Mouse (Mus musculus) liver, postnatal 0 days (tissue): ENCODE data around the gene Nfatc2. TPM values are rescaled to one million over a fixed set of nuclear protein-coding genes. Genes with fewer than 3 reads are reported as not detected.

ENCODE experiments used
- ATAC-seq: fragments of 200-750 bp; cut with Nextera tagmentation; 2 replicates; pipeline ENCODE4 v1.8.0; 2017; ENCODE audit warnings: mild to moderate bottlenecking, moderate library complexity
- DNase-seq: peaks from one replicate; pipeline ENCODE4 v3.0.0-alpha.2; 2016
- H3K27ac ChIP-seq: fragments of 300-500 bp; sonication (generic); 2 replicates; pipeline ENCODE4 v1.5.1; 2014; ENCODE audit warnings: antibody characterized with exemption, moderate library complexity, mild to moderate bottlenecking, low read depth
- H3K27me3 ChIP-seq: fragments of 300-500 bp; sonication (generic); 2 replicates; pipeline ENCODE4 v1.6.1; 2014; ENCODE audit warnings: low read length, control low read depth, mixed read lengths; ENCODE audit not compliant: insufficient read depth
- H3K36me3 ChIP-seq: fragments of 300-500 bp; sonication (generic); replicated peaks from 2 replicates; pipeline ENCODE4 v1.6.1; 2014; ENCODE audit warnings: mild to moderate bottlenecking, control low read depth, low read length, moderate library complexity, mixed read lengths; ENCODE audit not compliant: insufficient read depth
- H3K4me1 ChIP-seq: fragments of 300-500 bp; sonication (generic); 2 replicates; pipeline ENCODE4 v1.6.1; 2014; ENCODE audit warnings: antibody characterized with exemption, mild to moderate bottlenecking, control low read depth; ENCODE audit not compliant: insufficient read depth
- H3K4me2 ChIP-seq: fragments of 300-500 bp; sonication (generic); 2 replicates; pipeline ENCODE4 v1.6.1; 2014; ENCODE audit warnings: low read depth, mild to moderate bottlenecking, low read length, moderate library complexity, mixed read lengths
- H3K4me3 ChIP-seq: fragments of 300-500 bp; sonication (generic); 2 replicates; pipeline ENCODE4 v1.5.1; 2014; ENCODE audit warnings: low read depth, low read length
- H3K9ac ChIP-seq: fragments of 300-500 bp; sonication (generic); replicated peaks from 2 replicates; pipeline ENCODE4 v1.6.1; 2014; ENCODE audit warnings: mild to moderate bottlenecking, moderate library complexity
- H3K9me3 ChIP-seq: fragments of 300-500 bp; sonication (generic); 2 replicates; pipeline ENCODE4 v1.6.1; 2016; ENCODE audit warnings: mild to moderate bottlenecking, control low read depth, low read length, mixed read lengths
- CTCF ChIP-seq: sonication (generic); IDR thresholded peaks from 2 replicates; pipeline ENCODE4 v1.5.1; 2016; ENCODE audit warnings: antibody characterized with exemption, low read depth
- EP300 ChIP-seq: IDR thresholded peaks from 2 replicates; pipeline ENCODE4 v1.6.1; 2016; ENCODE audit warnings: antibody characterized with exemption, low read depth, mild to moderate bottlenecking
- WGBS: fragments of 180-500 bp; shearing (Covaris S2); extraction: QIAGEN DNeasy Blood & Tissue Kit; methylation state at CpG from one replicate; pipeline ENCODE4 v1.1.7; 2014; ENCODE audit not compliant: insufficient replicate concordance; 5-methylcytosine and 5-hydroxymethylcytosine counted together
- polyA plus RNA-seq: library from polyadenylated mRNA; unstranded; fragments of >200 nt; fragmentation: Nextera tagmentation; extraction: Ambion mirVana; gene quantifications from 2 replicates; pipeline ENCODE4 v1.2.1, GENCODE M21; 2015

Nfatc2 gene
- polyA plus RNA-seq, 1 experiment from 2014 or later: 0.18 TPM

GRCm38 (mm10) chr2:168472899-168473298, 128.6 kb downstream of the Nfatc2 start:
- TF ChIP-seq CTCF (peak; percentile 86), EP300 (no peak)
- Histone ChIP-seq H3K27ac (no peak overlapping the region), H3K9me3 (no peaks in the 10 kb centered on the region), H3K4me2 (peak overlapping the region; percentile 60), H3K4me1 (no peaks in the 10 kb centered on the region; the same call in 1 of the 2 replicates), H3K4me3 (peak overlapping the region; percentile 31), H3K27me3 (0 out of 2 replicates have a peak, but pooled peaks cover 4% of the 10 kb centered on the region), H3K36me3 (no peaks in the 10 kb centered on the region), H3K9ac (no peak overlapping the region)
- ATAC-seq: peak; percentile 77
- WGBS: 6% methylated on average over 16 of the region's 16 CpGs
- DNase-seq: peak; percentile 78

- Histone ChIP-seq H3K4me2 (no peak overlapping the region), H3K27me3 (0 out of 2 replicates have a peak, but pooled peaks cover 4% of the 10 kb centered on the region), H3K36me3 (no peaks in the 10 kb centered on the region), H3K9me3 (no peaks in the 10 kb centered on the region), H3K4me3 (no peak overlapping the region), H3K27ac (no peak overlapping the region), H3K4me1 (no peaks in the 10 kb centered on the region; the same call in 1 of the 2 replicates), H3K9ac (no peak overlapping the region)
- WGBS: 6% methylated on average over 4 of the region's 4 CpGs
- DNase-seq: peak; percentile 70
- no peak for TF ChIP-seq EP300
- TF ChIP-seq CTCF: peak; percentile 78
- ATAC-seq: no peak
Measured at GRCm38 (mm10) chr2:168469032-168469431, 132.4 kb downstream of the Nfatc2 start.

- 71% methylated on average over 5 of the region's 5 CpGs for WGBS
- H3K27me3 ChIP-seq: 0 out of 2 replicates have a peak, but pooled peaks cover 3% of the 10 kb centered on the region
- H3K4me3 ChIP-seq: no peak overlapping the region
- H3K9ac ChIP-seq: no peak overlapping the region
- no peaks in the 10 kb centered on the region for H3K36me3 ChIP-seq
- TF ChIP-seq CTCF: no peak
- no peak for TF ChIP-seq EP300
- no peak overlapping the region for H3K4me2 ChIP-seq
- H3K9me3 ChIP-seq: no peaks in the 10 kb centered on the region
- H3K4me1 ChIP-seq: no peaks in the 10 kb centered on the region
- DNase-seq (no peak), ATAC-seq (no peak)
- H3K27ac ChIP-seq: no peak overlapping the region
Measured at GRCm38 (mm10) chr2:168467166-168467565, 134.3 kb downstream of the Nfatc2 start.

GRCm38 (mm10) chr2:168466066-168466465, 135.4 kb downstream of the Nfatc2 start:
- no peak overlapping the region for H3K9ac ChIP-seq
- WGBS: 53% methylated on average over 9 of the region's 9 CpGs
- ATAC-seq: no peak
- H3K27ac ChIP-seq: no peak overlapping the region
- TF ChIP-seq CTCF (no peak), EP300 (no peak)
- no peaks in the 10 kb centered on the region for H3K36me3 ChIP-seq
- no peak overlapping the region for H3K4me3 ChIP-seq
- no peak overlapping the region for H3K4me2 ChIP-seq
- DNase-seq: no peak
- H3K27me3 ChIP-seq: no peaks in the 10 kb centered on the region
- H3K4me1 ChIP-seq: no peaks in the 10 kb centered on the region
- H3K9me3 ChIP-seq: no peaks in the 10 kb centered on the region

- 74% methylated on average over 5 of the region's 5 CpGs for WGBS
- TF ChIP-seq EP300 (no peak), CTCF (no peak)
- Histone ChIP-seq H3K36me3 (no peaks in the 10 kb centered on the region), H3K9ac (no peak overlapping the region), H3K27ac (no peak overlapping the region), H3K4me1 (no peaks in the 10 kb centered on the region), H3K27me3 (no peaks in the 10 kb centered on the region), H3K9me3 (no peaks in the 10 kb centered on the region), H3K4me2 (no peak overlapping the region), H3K4me3 (no peak overlapping the region)
- no peak for DNase-seq
- ATAC-seq: no peak
Measured at GRCm38 (mm10) chr2:168465646-168466045, 135.8 kb downstream of the Nfatc2 start.

- TF ChIP-seq EP300: no peak
- no peak for TF ChIP-seq CTCF
- H3K27ac ChIP-seq: no peak overlapping the region
- WGBS: 76% methylated on average over 9 of the region's 9 CpGs
- no peak overlapping the region for H3K4me2 ChIP-seq
- H3K36me3 ChIP-seq: no peaks in the 10 kb centered on the region
- ATAC-seq (no peak), DNase-seq (no peak)
- no peaks in the 10 kb centered on the region for H3K9me3 ChIP-seq
- H3K4me3 ChIP-seq: no peak overlapping the region
- no peaks in the 10 kb centered on the region for H3K27me3 ChIP-seq
- H3K4me1 ChIP-seq: no peaks in the 10 kb centered on the region
- no peak overlapping the region for H3K9ac ChIP-seq
Measured at GRCm38 (mm10) chr2:168461865-168462264, 139.6 kb downstream of the Nfatc2 start.

GRCm38 (mm10) chr2:168459627-168460026, 141.8 kb downstream of the Nfatc2 start:
- no peak for ATAC-seq
- WGBS: 62% methylated on average over 5 of the region's 5 CpGs

More at GRCm38 (mm10) chr2:168459627-168460026, 141.8 kb downstream of the Nfatc2 start:
- Histone ChIP-seq H3K4me1 (no peaks in the 10 kb centered on the region), H3K9ac (no peak overlapping the region), H3K9me3 (no peaks in the 10 kb centered on the region), H3K4me2 (no peak overlapping the region), H3K4me3 (no peak overlapping the region), H3K27ac (no peak overlapping the region), H3K27me3 (no peaks in the 10 kb centered on the region), H3K36me3 (no peaks in the 10 kb centered on the region)
- no peak for DNase-seq
- TF ChIP-seq CTCF (peak; percentile 35), EP300 (no peak)
